Comparison of ENCODE assay signal across 16 mouse cellular contexts in the genomic region with DNA sequence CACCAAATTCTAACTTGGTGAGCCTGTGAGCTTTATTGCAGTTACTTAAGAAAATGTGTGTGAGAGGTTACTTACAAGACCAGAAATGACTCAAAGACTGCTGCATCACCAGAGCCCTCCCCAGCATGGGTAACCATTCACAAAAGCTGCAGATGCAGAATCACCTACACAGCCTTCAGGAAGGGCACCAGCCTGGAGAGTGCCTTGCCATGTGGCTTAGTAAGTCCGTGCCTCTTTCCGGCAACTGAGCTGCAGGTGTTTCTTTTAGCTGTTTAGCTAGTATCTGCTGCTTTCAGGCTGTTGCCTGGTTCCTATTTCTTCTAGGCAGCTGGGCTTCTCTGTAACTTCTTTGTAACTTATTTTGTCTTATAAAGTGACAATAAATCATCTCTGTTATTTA.
"Had no signal": no experiment of that assay in that cellular context is flagged by ENCODE, and none has a peak within 500 bp of the region (broad histone marks: within the 10 kb centered on the region; RNA-seq: fewer than 3 reads in every experiment).

No protein-coding gene starts in this region.

- DNase-seq: gastrocnemius, adult 2 months; gastrocnemius, postnatal 10 days; gastrocnemius, postnatal 25 days; heart, adult 18-20 months; heart, postnatal 14 days; heart, postnatal 36 days; kidney, adult 11 months; kidney, adult 8-10 months; kidney, postnatal 14 days; kidney, postnatal 36 days; layer of hippocampus, adult 9-11 months; layer of hippocampus, postnatal 36 days; left cerebral cortex, postnatal 4 days had no signal

- ATAC-seq: hindbrain, postnatal 0 days; intestine, embryonic 16.5 days; liver, embryonic 12.5 days had no signal
